Mouse (Mus musculus) left cerebral cortex, adult 11 months (tissue): Measurements from ENCODE around the gene Il33.

Experiments
- DNase-seq: peaks from one replicate; pipeline ENCODE4 v3.0.0; 2022; ENCODE audit warnings: low spot score

The Il33 gene

GRCm38 (mm10) chr19:30000406-30001365 is 75.8 kb downstream of the Il33 start:
- DNase-seq, result no peak

GRCm38 (mm10) chr19:30001550-30001949 is 76.6 kb downstream of the Il33 start:
- DNase-seq, result no peak

GRCm38 (mm10) chr19:30003621-30004020 is 78.7 kb downstream of the Il33 start, which contains the start of gene Trpd52l3:
Gene Trpd52l3 (plus strand): TSS chr19:30003790.
- DNase-seq, result no peak

DNA sequence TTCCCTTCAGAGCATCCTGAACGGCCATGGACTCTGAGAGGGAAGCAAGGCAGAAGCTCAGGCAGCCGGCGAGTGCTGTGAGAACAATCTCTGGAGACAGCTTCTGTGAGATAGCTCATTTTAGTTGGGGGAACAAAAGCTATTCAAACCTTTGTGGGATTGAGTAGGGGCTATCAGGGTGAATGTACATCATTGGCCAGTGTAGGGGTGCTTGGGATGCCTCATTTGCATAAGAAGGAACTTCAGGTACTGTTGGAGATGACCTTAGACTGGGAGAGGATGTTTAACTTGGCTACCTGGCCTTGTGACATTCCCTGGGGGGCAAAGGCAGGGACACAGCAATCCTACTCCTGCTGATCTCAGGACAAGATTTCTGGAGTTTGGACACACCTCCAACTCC is 81.5 kb downstream of the Il33 start:
- DNase-seq, result no peak
